Mouse (Mus musculus) kidney, adult 8-10 months (tissue): Measurements from ENCODE around the gene Tesk2.

Experiments
- DNase-seq, 2 experiments: peaks; one replicate each; pipeline ENCODE4 v3.0.0; 2022

The Tesk2 gene

GRCm38 (mm10) chr4:116719396-116719795, 1.4 kb upstream of the Tesk2 start:
- peak; percentile 69 for DNase-seq

- no peak for DNase-seq
Observed at GRCm38 (mm10) chr4:116721098-116721628, 415 bp downstream of the Tesk2 start.

GRCm38 (mm10) chr4:116722230-116722629, 1.5 kb downstream of the Tesk2 start:
- no peak for DNase-seq

- DNase-seq, result no peak
Observed at GRCm38 (mm10) chr4:116725444-116725843, 4.7 kb downstream of the Tesk2 start.

GRCm38 (mm10) chr4:116727401-116727800, 6.7 kb downstream of the Tesk2 start:
- peak in 1 of 2 experiments; percentile 64 for DNase-seq

GRCm38 (mm10) chr4:116729532-116729931, 8.8 kb downstream of the Tesk2 start:
- DNase-seq, result no peak

- DNase-seq, result no peak
Observed at GRCm38 (mm10) chr4:116731077-116731476, 10.3 kb downstream of the Tesk2 start.

- DNase-seq, result peak; percentile 52 to 59
Observed at GRCm38 (mm10) chr4:116732355-116732754, 11.6 kb downstream of the Tesk2 start.

GRCm38 (mm10) chr4:116734996-116735395, 14.2 kb downstream of the Tesk2 start:
- DNase-seq, result no peak

- DNase-seq, result no peak
Observed at GRCm38 (mm10) chr4:116738972-116739751, 18.4 kb downstream of the Tesk2 start.

- no peak for DNase-seq
Observed at GRCm38 (mm10) chr4:116749750-116750149, 29.0 kb downstream of the Tesk2 start.

GRCm38 (mm10) chr4:116761914-116762313, 41.2 kb downstream of the Tesk2 start:
- no peak for DNase-seq

- no peak for DNase-seq
Observed at GRCm38 (mm10) chr4:116764001-116764400, 43.3 kb downstream of the Tesk2 start.

- DNase-seq, result no peak
Observed at GRCm38 (mm10) chr4:116768510-116768909, 47.8 kb downstream of the Tesk2 start.

- no peak for DNase-seq
Observed at GRCm38 (mm10) chr4:116769060-116769459, 48.3 kb downstream of the Tesk2 start.

- no peak for DNase-seq
Observed at GRCm38 (mm10) chr4:116776391-116776790, 55.6 kb downstream of the Tesk2 start.

- no peak for DNase-seq
Observed at GRCm38 (mm10) chr4:116777079-116777478, 56.3 kb downstream of the Tesk2 start.

- no peak for DNase-seq
Observed at GRCm38 (mm10) chr4:116780541-116780940, 59.8 kb downstream of the Tesk2 start.

- no peak for DNase-seq
Observed at GRCm38 (mm10) chr4:116781366-116781765, 60.6 kb downstream of the Tesk2 start.

GRCm38 (mm10) chr4:116782171-116782570, 61.4 kb downstream of the Tesk2 start:
- no peak for DNase-seq

GRCm38 (mm10) chr4:116786587-116786986, 65.8 kb downstream of the Tesk2 start:
- DNase-seq, result no peak

- DNase-seq, result no peak
Observed at GRCm38 (mm10) chr4:116787985-116788760, 67.4 kb downstream of the Tesk2 start.

GRCm38 (mm10) chr4:116788956-116789355, 68.2 kb downstream of the Tesk2 start:
- DNase-seq, result peak; percentile 78 to 88

- DNase-seq, result no peak
Observed at GRCm38 (mm10) chr4:116792453-116792852, 71.7 kb downstream of the Tesk2 start.
